Mouse (Mus musculus): ENCODE measurements around the gene Ube2q1. TPM values are rescaled to one million over a fixed set of nuclear protein-coding genes. Genes with fewer than 3 reads are reported as not detected.

Ube2q1 gene
- polyA plus RNA-seq, 1 experiment from 2014 or later = 7.2 TPM

DNA sequence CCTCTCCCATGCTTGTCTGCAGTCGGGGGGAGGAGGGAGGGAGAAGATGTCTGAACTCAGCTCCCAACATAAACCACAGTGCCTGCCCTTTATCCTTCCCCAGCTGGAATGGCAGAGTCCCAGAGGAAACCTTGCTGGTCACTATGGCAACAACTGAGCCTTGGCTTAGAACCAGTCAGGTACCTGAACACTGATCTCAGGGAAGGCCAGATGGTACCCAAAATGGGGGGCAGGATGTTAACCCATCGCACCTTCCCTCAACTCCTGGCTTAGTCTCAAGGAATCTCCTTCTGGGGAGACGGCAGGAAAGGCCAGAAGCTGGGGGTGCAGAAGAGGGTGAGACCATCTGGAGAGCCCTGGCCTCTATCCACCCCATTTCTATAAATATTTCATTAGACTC is 13.6 kb upstream of the Ube2q1 start:
- Histone ChIP-seq H3K9me3 (replicated peaks; ENCODE audit: control insufficient read depth, low read length) (no peaks in the 10 kb centered on the region), H3K27me3 (ENCODE audit: control insufficient read depth, insufficient read depth, low read length) (peaks cover 12% of the 10 kb centered on the region), H3K27ac (ENCODE audit: low read length) (no peak overlapping the region), H3K4me3 (ENCODE audit: low read length) (no peak overlapping the region), H3K9ac (ENCODE audit: low read length) (no peak overlapping the region), H3K4me1 (ENCODE audit: control insufficient read depth, insufficient read depth, low read length) (no peaks in the 10 kb centered on the region; the same call in 1 of the 2 replicates), H3K4me2 (ENCODE audit: low read depth, low read length) (no peak overlapping the region), H3K36me3 (ENCODE audit: control insufficient read depth, insufficient read depth) (no peaks in the 10 kb centered on the region)
- no peak for ATAC-seq (replicated peaks; ENCODE audit: extremely low read depth, insufficient read depth, low FRiP score)
- 58% methylated on average over 3 of the region's 3 CpGs for WGBS

DNA sequence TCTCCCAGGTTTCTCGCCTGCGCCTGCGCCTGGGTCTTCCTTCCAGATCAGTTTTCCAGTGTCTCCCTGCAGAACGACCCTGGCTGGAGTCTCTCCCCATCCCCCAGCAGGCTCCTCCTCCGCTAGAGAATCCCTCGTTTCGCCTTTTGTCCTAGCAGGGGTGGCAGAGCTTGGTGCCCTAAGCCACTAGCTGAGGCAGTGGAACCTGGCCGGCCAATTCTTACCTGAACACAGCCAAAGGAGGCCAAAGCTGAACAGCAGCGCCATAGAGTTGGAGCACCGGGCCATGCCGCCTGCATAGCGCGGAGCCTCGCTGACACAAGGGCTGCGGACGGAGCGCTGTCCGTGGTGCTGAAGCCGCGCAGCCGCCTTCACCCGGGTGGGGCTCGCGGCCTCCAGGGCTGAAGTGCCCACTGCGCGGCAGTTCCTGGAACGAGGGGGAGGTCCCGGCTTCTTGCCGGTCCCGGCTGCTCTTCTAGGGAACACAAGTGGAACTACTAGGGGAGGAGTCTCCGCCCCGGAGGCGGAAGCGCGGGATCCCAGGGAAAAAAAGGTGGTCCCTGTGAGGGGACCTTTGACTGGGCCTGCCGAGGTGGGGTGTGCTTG is 9.2 kb upstream of the Ube2q1 start, which contains the start of gene Chrnb2:
TSS of gene Chrnb2 (minus strand) at position 514 of the 606 bp plus-strand sequence.
- ATAC-seq (replicated peaks; ENCODE audit: extremely low read depth, insufficient read depth, low FRiP score) = peak; percentile 78
- WGBS = under 1% methylated on average over 36 of the region's 36 CpGs
- peak within 1 kb of the TSS; percentile 37 for H3K4me2 ChIP-seq (ENCODE audit: low read depth, low read length)
- no peak within 1 kb of the TSS for H3K27ac ChIP-seq (ENCODE audit: low read length)
- no peak within 1 kb of the TSS for H3K9ac ChIP-seq (ENCODE audit: low read length)
- peak within 1 kb of the TSS; percentile 17; the same call in 1 of the 2 replicates for H3K4me3 ChIP-seq (ENCODE audit: low read length)
- H3K4me1 ChIP-seq (ENCODE audit: control insufficient read depth, insufficient read depth, low read length) = no peaks in the 10 kb centered on the region; the same call in 1 of the 2 replicates
- H3K36me3 ChIP-seq (ENCODE audit: control insufficient read depth, insufficient read depth) = no peaks in the 10 kb centered on the region
- peaks cover 22% of the 10 kb centered on the region for H3K27me3 ChIP-seq (ENCODE audit: control insufficient read depth, insufficient read depth, low read length)
- no peaks in the 10 kb centered on the region for H3K9me3 ChIP-seq (replicated peaks; ENCODE audit: control insufficient read depth, low read length)

DNA sequence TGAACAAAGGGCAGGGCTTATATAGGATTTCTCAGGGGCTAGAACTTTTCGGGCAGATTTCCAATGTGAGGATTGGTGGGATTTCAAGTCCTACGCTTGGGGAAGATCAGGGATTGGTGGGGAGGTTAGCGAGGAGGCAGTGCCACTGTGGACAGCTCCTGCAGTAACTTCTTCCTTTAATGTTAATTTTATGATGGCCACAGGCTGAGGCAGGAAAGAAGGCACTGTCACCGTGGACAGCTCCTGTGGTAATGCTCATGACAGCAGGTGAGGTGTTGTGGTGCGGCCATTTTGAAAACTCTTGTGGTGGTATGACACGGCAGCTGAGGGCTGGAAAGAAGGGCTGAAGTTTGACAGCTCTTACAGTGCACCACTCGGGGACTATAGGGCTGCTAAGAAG is 3.8 kb upstream of the Ube2q1 start:
- Histone ChIP-seq H3K9ac (ENCODE audit: low read length) (no peak overlapping the region), H3K4me2 (ENCODE audit: low read depth, low read length) (no peak overlapping the region), H3K4me3 (ENCODE audit: low read length) (no peak overlapping the region), H3K27me3 (ENCODE audit: control insufficient read depth, insufficient read depth, low read length) (peaks cover 11% of the 10 kb centered on the region), H3K9me3 (replicated peaks; ENCODE audit: control insufficient read depth, low read length) (no peaks in the 10 kb centered on the region), H3K36me3 (ENCODE audit: control insufficient read depth, insufficient read depth) (no peaks in the 10 kb centered on the region), H3K4me1 (ENCODE audit: control insufficient read depth, insufficient read depth, low read length) (peaks cover 13% of the 10 kb centered on the region), H3K27ac (ENCODE audit: low read length) (no peak overlapping the region)
- no peak for ATAC-seq (replicated peaks; ENCODE audit: extremely low read depth, insufficient read depth, low FRiP score)
- 63% methylated on average over 7 of the region's 7 CpGs for WGBS

DNA sequence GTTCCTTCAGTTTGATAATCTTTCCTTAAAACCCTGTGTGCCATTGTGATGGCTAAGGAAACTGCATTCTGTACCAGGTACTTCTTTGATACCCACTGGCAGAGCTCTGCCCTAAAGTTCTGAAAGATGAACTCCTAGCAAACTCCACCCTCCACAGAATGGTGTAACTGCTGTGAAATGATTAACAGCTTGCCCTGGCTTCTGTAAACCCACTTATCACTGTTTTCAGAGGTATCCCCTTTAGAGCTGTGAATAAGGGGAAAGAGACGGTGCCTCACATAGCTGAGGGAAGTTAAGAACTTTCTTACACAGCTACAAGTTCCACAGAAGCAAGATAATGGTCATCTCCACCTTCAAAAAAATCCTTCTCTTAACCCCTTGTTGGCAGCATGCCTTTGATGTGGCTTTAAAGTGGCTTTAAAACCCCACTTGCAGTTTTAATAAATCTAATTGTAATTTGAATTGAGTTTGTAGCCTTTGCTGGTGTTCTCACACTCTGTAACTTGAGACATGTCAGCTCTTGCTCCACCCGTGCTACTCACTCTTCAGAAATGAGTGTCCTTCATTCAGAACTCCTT is 2.9 kb upstream of the Ube2q1 start:
- Histone ChIP-seq H3K27ac (ENCODE audit: low read length) (no peak overlapping the region), H3K36me3 (ENCODE audit: control insufficient read depth, insufficient read depth) (no peaks in the 10 kb centered on the region), H3K27me3 (ENCODE audit: control insufficient read depth, insufficient read depth, low read length) (peaks cover 2% of the 10 kb centered on the region), H3K9ac (ENCODE audit: low read length) (no peak overlapping the region), H3K4me2 (ENCODE audit: low read depth, low read length) (no peak overlapping the region), H3K4me1 (ENCODE audit: control insufficient read depth, insufficient read depth, low read length) (peaks cover 23% of the 10 kb centered on the region), H3K4me3 (ENCODE audit: low read length) (no peak overlapping the region), H3K9me3 (replicated peaks; ENCODE audit: control insufficient read depth, low read length) (no peaks in the 10 kb centered on the region)
- WGBS = 42% methylated on average over 2 of the region's 2 CpGs
- ATAC-seq (replicated peaks; ENCODE audit: extremely low read depth, insufficient read depth, low FRiP score) = no peak

DNA sequence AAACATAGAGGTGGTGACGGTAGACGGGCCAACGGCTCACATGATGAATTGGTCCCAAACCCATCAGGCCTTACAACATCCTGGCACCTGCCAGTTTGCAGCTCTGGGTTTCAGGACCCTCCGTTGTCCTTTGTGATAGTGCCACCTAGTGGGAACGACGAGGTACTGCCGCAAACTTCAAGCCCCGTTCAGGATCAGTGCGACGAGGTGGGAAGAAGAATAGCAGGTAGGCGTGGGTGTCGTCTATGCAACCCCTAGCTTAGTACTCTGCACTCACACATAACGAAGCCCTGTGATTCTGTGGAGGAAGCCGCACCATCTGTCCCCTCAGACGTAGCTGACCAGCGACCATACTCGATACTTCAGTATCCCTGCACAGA is 838 bp upstream of the Ube2q1 start:
- peak; percentile 57 for ATAC-seq (replicated peaks; ENCODE audit: extremely low read depth, insufficient read depth, low FRiP score)
- H3K9ac ChIP-seq (ENCODE audit: low read length) = peak overlapping the region; percentile 92

DNA sequence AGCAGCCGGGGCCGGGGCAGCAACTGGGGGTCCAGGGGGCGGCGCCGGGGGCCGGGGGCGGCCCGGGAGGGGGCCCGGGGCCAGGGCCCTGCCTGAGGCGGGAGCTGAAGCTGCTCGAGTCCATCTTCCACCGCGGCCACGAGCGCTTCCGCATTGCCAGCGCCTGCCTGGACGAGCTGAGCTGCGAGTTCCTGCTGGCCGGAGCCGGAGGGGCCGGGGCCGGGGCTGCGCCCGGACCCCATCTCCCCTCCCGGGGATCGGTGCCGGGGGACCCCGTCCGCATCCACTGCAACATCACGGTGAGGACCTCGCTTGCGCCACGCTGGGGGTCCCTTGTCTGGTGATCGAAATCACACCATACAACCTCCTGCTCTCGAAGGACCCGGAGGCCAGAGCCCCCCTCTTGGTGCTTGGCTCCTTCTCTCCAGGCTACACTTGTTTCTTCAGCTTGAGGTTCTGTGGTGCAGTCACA is 360 bp downstream of the Ube2q1 start:
- Histone ChIP-seq H3K27me3 (ENCODE audit: control insufficient read depth, insufficient read depth, low read length) (no peaks in the 10 kb centered on the region), H3K9ac (ENCODE audit: low read length) (peak overlapping the region; percentile 92), H3K4me1 (ENCODE audit: control insufficient read depth, insufficient read depth, low read length) (peaks cover 27% of the 10 kb centered on the region), H3K4me3 (ENCODE audit: low read length) (peak overlapping the region; percentile 75), H3K27ac (ENCODE audit: low read length) (peak overlapping the region; percentile 95), H3K9me3 (replicated peaks; ENCODE audit: control insufficient read depth, low read length) (no peaks in the 10 kb centered on the region), H3K36me3 (ENCODE audit: control insufficient read depth, insufficient read depth) (peaks cover 23% of the 10 kb centered on the region), H3K4me2 (ENCODE audit: low read depth, low read length) (peak overlapping the region; percentile 92)
- 0% methylated on average over 22 of the region's 37 CpGs for WGBS
- peak; percentile 10 for ATAC-seq (replicated peaks; ENCODE audit: extremely low read depth, insufficient read depth, low FRiP score)

More for the DNA sequence above, 838 bp upstream of the Ube2q1 start:
- H3K4me3 ChIP-seq (ENCODE audit: low read length) = peak overlapping the region; percentile 75
- peaks cover 27% of the 10 kb centered on the region for H3K4me1 ChIP-seq (ENCODE audit: control insufficient read depth, insufficient read depth, low read length)
- no peaks in the 10 kb centered on the region for H3K27me3 ChIP-seq (ENCODE audit: control insufficient read depth, insufficient read depth, low read length)
- H3K27ac ChIP-seq (ENCODE audit: low read length) = peak overlapping the region; percentile 95
- H3K4me2 ChIP-seq (ENCODE audit: low read depth, low read length) = peak overlapping the region; percentile 92
- H3K36me3 ChIP-seq (ENCODE audit: control insufficient read depth, insufficient read depth) = peaks cover 13% of the 10 kb centered on the region
- WGBS = under 1% methylated on average over 17 of the region's 17 CpGs
- no peaks in the 10 kb centered on the region for H3K9me3 ChIP-seq (replicated peaks; ENCODE audit: control insufficient read depth, low read length)

DNA sequence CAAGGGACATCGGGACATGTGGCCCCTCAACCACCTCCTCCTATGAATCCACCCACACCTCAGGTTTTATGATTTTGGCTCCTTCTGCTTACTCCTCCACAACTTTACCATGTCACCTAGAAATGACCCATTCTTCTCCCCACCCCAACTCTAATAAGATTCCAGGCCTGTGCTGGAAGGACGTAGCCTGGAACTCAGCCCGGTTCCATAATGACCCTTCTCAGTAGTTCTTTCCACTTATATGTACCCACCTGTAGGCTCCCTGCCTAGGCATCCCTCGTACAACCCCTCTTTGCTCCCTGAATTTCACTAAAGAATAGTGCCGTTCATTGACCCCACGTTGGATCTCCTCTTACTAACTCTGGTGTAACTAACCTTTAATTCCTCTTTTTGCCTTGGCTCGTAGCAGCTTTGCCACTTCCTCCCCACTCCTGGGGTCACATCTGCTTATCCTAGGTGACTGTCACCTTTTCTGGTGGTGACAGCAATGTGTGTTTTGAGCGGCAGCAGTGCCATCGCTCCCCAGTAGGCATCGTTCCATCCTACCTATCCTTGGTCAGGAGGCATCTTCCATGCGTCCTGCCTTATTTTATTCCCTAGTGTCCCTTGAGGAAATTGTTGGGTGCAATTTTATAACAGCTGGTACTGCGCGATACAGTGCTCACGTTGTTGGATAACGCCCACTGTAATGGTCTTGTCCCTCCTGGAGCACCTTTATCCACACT is 982 bp downstream of the Ube2q1 start:
- no peaks in the 10 kb centered on the region for H3K9me3 ChIP-seq (replicated peaks; ENCODE audit: control insufficient read depth, low read length)
- peak overlapping the region; percentile 92 for H3K9ac ChIP-seq (ENCODE audit: low read length)
- no peaks in the 10 kb centered on the region for H3K27me3 ChIP-seq (ENCODE audit: control insufficient read depth, insufficient read depth, low read length)
- no peak for ATAC-seq (replicated peaks; ENCODE audit: extremely low read depth, insufficient read depth, low FRiP score)
- WGBS = 32% methylated on average over 15 of the region's 15 CpGs
- peak overlapping the region; percentile 92 for H3K4me2 ChIP-seq (ENCODE audit: low read depth, low read length)
- peak overlapping the region; percentile 75 for H3K4me3 ChIP-seq (ENCODE audit: low read length)
- peaks cover 29% of the 10 kb centered on the region for H3K36me3 ChIP-seq (ENCODE audit: control insufficient read depth, insufficient read depth)
- peaks cover 27% of the 10 kb centered on the region for H3K4me1 ChIP-seq (ENCODE audit: control insufficient read depth, insufficient read depth, low read length)
- H3K27ac ChIP-seq (ENCODE audit: low read length) = peak overlapping the region; percentile 95

DNA sequence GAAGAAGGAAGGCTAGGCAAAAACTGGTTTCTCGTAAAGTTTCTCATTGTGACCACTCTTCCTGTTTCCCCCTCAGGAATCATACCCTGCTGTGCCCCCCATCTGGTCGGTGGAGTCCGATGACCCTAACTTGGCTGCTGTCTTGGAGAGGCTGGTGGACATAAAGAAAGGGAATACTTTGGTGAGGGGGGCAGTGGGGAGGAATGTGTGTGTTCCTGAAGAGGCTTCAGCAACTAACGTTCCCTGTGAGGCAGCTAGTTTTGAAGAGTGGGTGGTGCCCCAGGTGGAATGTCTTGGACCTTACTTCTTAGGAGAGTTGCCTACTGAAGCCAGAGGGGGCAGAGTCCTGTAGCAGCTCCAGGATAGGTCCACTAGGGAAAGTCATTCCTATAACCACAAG is 2.6 kb downstream of the Ube2q1 start:
- H3K4me2 ChIP-seq (ENCODE audit: low read depth, low read length) = no peak overlapping the region
- peaks cover 45% of the 10 kb centered on the region for H3K36me3 ChIP-seq (ENCODE audit: control insufficient read depth, insufficient read depth)

DNA sequence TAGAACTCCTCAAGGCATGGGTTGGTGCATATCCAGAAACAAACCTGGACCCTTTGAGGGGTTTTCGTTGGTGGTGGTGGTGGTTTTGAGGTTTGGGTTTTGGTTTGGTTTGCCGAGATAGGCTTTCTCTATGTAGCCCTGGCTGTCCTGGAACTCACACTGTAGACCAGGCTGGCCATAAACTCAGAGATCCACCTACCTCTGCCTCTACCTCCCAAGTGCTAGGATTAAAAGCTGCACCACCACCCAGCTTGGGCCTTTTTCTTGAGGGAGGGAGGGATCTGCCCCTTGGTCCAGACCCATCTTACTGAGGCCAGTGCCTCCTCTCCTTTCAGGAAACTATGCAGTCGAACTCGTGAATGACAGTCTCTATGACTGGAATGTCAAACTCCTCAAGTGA is 6.7 kb downstream of the Ube2q1 start:
- no peak overlapping the region for H3K4me2 ChIP-seq (ENCODE audit: low read depth, low read length)
- no peak for ATAC-seq (replicated peaks; ENCODE audit: extremely low read depth, insufficient read depth, low FRiP score)
- H3K4me1 ChIP-seq (ENCODE audit: control insufficient read depth, insufficient read depth, low read length) = peaks cover 10% of the 10 kb centered on the region
- no peak overlapping the region for H3K9ac ChIP-seq (ENCODE audit: low read length)
- no peaks in the 10 kb centered on the region for H3K9me3 ChIP-seq (replicated peaks; ENCODE audit: control insufficient read depth, low read length)
- no peaks in the 10 kb centered on the region for H3K27me3 ChIP-seq (ENCODE audit: control insufficient read depth, insufficient read depth, low read length)
- H3K4me3 ChIP-seq (ENCODE audit: low read length) = no peak overlapping the region
- H3K27ac ChIP-seq (ENCODE audit: low read length) = no peak overlapping the region
- H3K36me3 ChIP-seq (ENCODE audit: control insufficient read depth, insufficient read depth) = peaks cover 63% of the 10 kb centered on the region
- WGBS = 64% methylated on average over 4 of the region's 4 CpGs

More for the DNA sequence above, 2.6 kb downstream of the Ube2q1 start:
- H3K4me1 ChIP-seq (ENCODE audit: control insufficient read depth, insufficient read depth, low read length) = peaks cover 27% of the 10 kb centered on the region
- no peak overlapping the region for H3K27ac ChIP-seq (ENCODE audit: low read length)
- no peaks in the 10 kb centered on the region for H3K9me3 ChIP-seq (replicated peaks; ENCODE audit: control insufficient read depth, low read length)
- H3K27me3 ChIP-seq (ENCODE audit: control insufficient read depth, insufficient read depth, low read length) = no peaks in the 10 kb centered on the region
- no peak overlapping the region for H3K9ac ChIP-seq (ENCODE audit: low read length)
- no peak overlapping the region for H3K4me3 ChIP-seq (ENCODE audit: low read length)
- 82% methylated on average over 4 of the region's 4 CpGs for WGBS
- ATAC-seq (replicated peaks; ENCODE audit: extremely low read depth, insufficient read depth, low FRiP score) = no peak
